Mouse (Mus musculus) olfactory bulb, adult 2 months (tissue): ENCODE measurements around the gene Grm1. TPM values are rescaled to one million over a fixed set of nuclear protein-coding genes. Genes with fewer than 3 reads are reported as not detected.

Experiments
- H3K27ac ChIP-seq: fragments of 200-500 bp; 2 replicates; pipeline ENCODE4 v1.5.1; 2012; ENCODE audit warnings: low read depth, low read length; ENCODE audit not compliant: insufficient read depth
- H3K4me1 ChIP-seq: fragments of 200-500 bp; 2 replicates; pipeline ENCODE4 v1.6.1; 2012; ENCODE audit warnings: low read length; ENCODE audit not compliant: control insufficient read depth, insufficient read depth
- H3K4me3 ChIP-seq: fragments of 200-500 bp; 2 replicates; pipeline ENCODE4 v1.5.1; 2012; ENCODE audit warnings: mild to moderate bottlenecking, low read depth, low read length, moderate library complexity; ENCODE audit not compliant: insufficient read depth
- CTCF ChIP-seq: fragments of 200-500 bp; IDR thresholded peaks from 2 replicates; pipeline ENCODE4 v1.5.1; 2012; ENCODE audit warnings: low read depth, mild to moderate bottlenecking, low read length, moderate library complexity; ENCODE audit not compliant: insufficient read depth
- POLR2A ChIP-seq: fragments of 200-500 bp; IDR thresholded peaks from 2 replicates; pipeline ENCODE4 v1.6.1; 2012; ENCODE audit warnings: mild to moderate bottlenecking, low read depth, low read length, moderate library complexity; ENCODE audit not compliant: insufficient read depth
- whole genome bisulfite sequencing: fragments of 180-500 bp; shearing (Covaris S2); methylation state at CpG from one replicate; pipeline ENCODE4 v1.1.7; 2018; 5-methylcytosine and 5-hydroxymethylcytosine counted together
- polyA plus RNA-seq: library from polyadenylated mRNA; stranded (reverse); fragments of >200 nt; gene quantifications from 2 replicates; pipeline ENCODE4 v1.2.4, GENCODE M21; 2012; ENCODE audit warnings: low replicate concordance; ENCODE audit not compliant: missing spikeins, insufficient read depth, insufficient read length

The Grm1 gene
- polyA plus RNA-seq, 1 experiment, result not detected

- Histone ChIP-seq H3K4me1 (no peaks in the 10 kb centered on the region), H3K27ac (no peak overlapping the region), H3K4me3 (no peak overlapping the region)
- WGBS, result 83% methylated on average over 2 of the region's 2 CpGs
- no peak for TF ChIP-seq POLR2A
- TF ChIP-seq CTCF, result no peak
These were observed 264.1 kb downstream of the Grm1 start for GRCm38 (mm10) chr10:10818061-10818460.

- WGBS, result 73% methylated on average over 2 of the region's 2 CpGs
- TF ChIP-seq POLR2A (no peak), CTCF (no peak)
These were observed 267.4 kb downstream of the Grm1 start for GRCm38 (mm10) chr10:10814631-10815216.

GRCm38 (mm10) chr10:10812750-10813711, 269.1 kb downstream of the Grm1 start:
- H3K4me1 ChIP-seq, result no peaks in the 10 kb centered on the region
- H3K4me3 ChIP-seq, result no peak overlapping the region
- 31% methylated on average over 5 of the region's 5 CpGs for WGBS
- H3K27ac ChIP-seq, result no peak overlapping the region
- TF ChIP-seq CTCF, result no peak
- TF ChIP-seq POLR2A, result no peak

More at GRCm38 (mm10) chr10:10814631-10815216, 267.4 kb downstream of the Grm1 start:
- Histone ChIP-seq H3K4me3 (no peak overlapping the region), H3K27ac (no peak overlapping the region; the same call in 1 of the 2 replicates), H3K4me1 (no peaks in the 10 kb centered on the region)

- 51% methylated on average over 3 of the region's 3 CpGs for WGBS
- H3K27ac ChIP-seq, result no peak overlapping the region
- H3K4me1 ChIP-seq, result no peaks in the 10 kb centered on the region
- no peak for TF ChIP-seq CTCF
- TF ChIP-seq POLR2A, result no peak
- H3K4me3 ChIP-seq, result no peak overlapping the region
These were observed 272.4 kb downstream of the Grm1 start for GRCm38 (mm10) chr10:10809777-10810176.

- TF ChIP-seq POLR2A (no peak), CTCF (no peak)
- WGBS, result 100% methylated on average over 1 of the region's 1 CpGs
- Histone ChIP-seq H3K27ac (no peak overlapping the region), H3K4me3 (no peak overlapping the region), H3K4me1 (no peaks in the 10 kb centered on the region)
These were observed 286.8 kb downstream of the Grm1 start for GRCm38 (mm10) chr10:10795321-10795720.

GRCm38 (mm10) chr10:10790458-10790857, 291.7 kb downstream of the Grm1 start:
- WGBS, result 86% methylated on average over 1 of the region's 1 CpGs
- Histone ChIP-seq H3K4me1 (no peaks in the 10 kb centered on the region), H3K4me3 (no peak overlapping the region), H3K27ac (no peak overlapping the region)
- TF ChIP-seq CTCF, result no peak
- no peak for TF ChIP-seq POLR2A

GRCm38 (mm10) chr10:10789967-10790366, 292.2 kb downstream of the Grm1 start:
- H3K27ac ChIP-seq, result no peak overlapping the region
- WGBS, result 69% methylated on average over 4 of the region's 4 CpGs
- H3K4me1 ChIP-seq, result no peaks in the 10 kb centered on the region
- TF ChIP-seq CTCF (no peak), POLR2A (no peak)
- H3K4me3 ChIP-seq, result no peak overlapping the region

GRCm38 (mm10) chr10:10787906-10788416, 294.2 kb downstream of the Grm1 start:
- no peak overlapping the region for H3K27ac ChIP-seq
- no peaks in the 10 kb centered on the region for H3K4me1 ChIP-seq
- H3K4me3 ChIP-seq, result no peak overlapping the region
- WGBS, result 80% methylated on average over 6 of the region's 6 CpGs
- no peak for TF ChIP-seq POLR2A
- no peak for TF ChIP-seq CTCF

- 80% methylated on average over 3 of the region's 3 CpGs for WGBS
- TF ChIP-seq POLR2A (no peak), CTCF (no peak)
These were observed 297.0 kb downstream of the Grm1 start for GRCm38 (mm10) chr10:10785122-10785521.

More at GRCm38 (mm10) chr10:10785122-10785521, 297.0 kb downstream of the Grm1 start:
- Histone ChIP-seq H3K4me1 (no peaks in the 10 kb centered on the region), H3K4me3 (no peak overlapping the region), H3K27ac (no peak overlapping the region)
